Mouse (Mus musculus): Measurements from ENCODE around the gene Sart1. TPM values are rescaled to one million over a fixed set of nuclear protein-coding genes. Genes with fewer than 3 reads are reported as not detected.

Sart1 gene
- polyA plus RNA-seq, 1 experiment, result 48.9 TPM

DNA sequence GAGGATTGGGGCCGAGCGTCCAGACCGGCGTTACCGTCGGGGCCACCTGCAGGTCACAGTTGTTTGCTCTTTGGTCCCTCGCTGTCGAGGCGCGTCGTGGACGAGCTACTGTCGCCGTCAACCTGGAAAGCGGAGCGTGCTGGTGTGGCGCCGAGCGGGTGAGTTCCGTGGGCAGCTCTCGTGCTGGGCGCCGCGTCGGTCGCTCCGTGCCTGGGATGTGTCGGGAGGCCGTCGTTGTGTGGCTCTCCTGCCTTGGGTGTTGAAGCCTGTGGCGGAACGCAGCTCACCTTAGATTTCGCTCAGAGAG lies 21.5 kb downstream of the Sart1 start, which contains the start of gene Banf1:
Gene Banf1 (minus strand): TSS at position 116 of the 307 bp plus-strand sequence.
- DNase-seq, result no peak
- H3K27ac ChIP-seq (ENCODE audit: control insufficient read depth, insufficient read depth, low read length), result peak within 1 kb of the TSS; percentile 60; the same call in 1 of the 2 replicates
- H3K4me3 ChIP-seq (ENCODE audit: control insufficient read depth, insufficient read depth, low read length), result peak within 1 kb of the TSS; percentile 65
- no peaks in the 10 kb centered on the region for H3K27me3 ChIP-seq (ENCODE audit: control insufficient read depth, insufficient read depth, low read length)
- peaks cover 26% of the 10 kb centered on the region for H3K4me1 ChIP-seq (replicated peaks; ENCODE audit: control insufficient read depth, insufficient read depth, low read length)
- H3K36me3 ChIP-seq (ENCODE audit: control insufficient read depth, insufficient read depth, low read length), result peaks cover 27% of the 10 kb centered on the region
- TF ChIP-seq CTCF (IDR thresholded peaks at IDR 0.05; ENCODE audit: borderline replicate concordance, control insufficient read depth, extremely low read depth, insufficient read depth, low read length, poor library complexity) (no peak), POLR2A (IDR thresholded peaks at IDR 0.05; ENCODE audit: control insufficient read depth, extremely low read depth, insufficient read depth, low read length, poor library complexity) (no peak)
- WGBS, result under 1% methylated on average over 33 of the region's 33 CpGs

GRCm38 (mm10) chr19:5366175-5367052 lies 22.1 kb downstream of the Sart1 start, which contains the start of gene Eif1ad:
TSS of gene Eif1ad (plus strand) at chr19:5366741.
- Histone ChIP-seq H3K27me3 (ENCODE audit: control insufficient read depth, insufficient read depth, low read length) (no peaks in the 10 kb centered on the region), H3K36me3 (ENCODE audit: control insufficient read depth, insufficient read depth, low read length) (peaks cover 24% of the 10 kb centered on the region), H3K27ac (ENCODE audit: control insufficient read depth, insufficient read depth, low read length) (peak within 1 kb of the TSS; percentile 60; the same call in 1 of the 2 replicates), H3K4me3 (ENCODE audit: control insufficient read depth, insufficient read depth, low read length) (peak within 1 kb of the TSS; percentile 65), H3K4me1 (replicated peaks; ENCODE audit: control insufficient read depth, insufficient read depth, low read length) (peaks cover 26% of the 10 kb centered on the region)
- WGBS, result under 1% methylated on average over 88 of the region's 92 CpGs
- TF ChIP-seq CTCF (IDR thresholded peaks at IDR 0.05; ENCODE audit: borderline replicate concordance, control insufficient read depth, extremely low read depth, insufficient read depth, low read length, poor library complexity) (peak; percentile 79; the same call in 1 of the 2 replicates), POLR2A (IDR thresholded peaks at IDR 0.05; ENCODE audit: control insufficient read depth, extremely low read depth, insufficient read depth, low read length, poor library complexity) (peak; percentile 71; the same call in 1 of the 2 replicates)
- DNase-seq, result peak; percentile 89

DNA sequence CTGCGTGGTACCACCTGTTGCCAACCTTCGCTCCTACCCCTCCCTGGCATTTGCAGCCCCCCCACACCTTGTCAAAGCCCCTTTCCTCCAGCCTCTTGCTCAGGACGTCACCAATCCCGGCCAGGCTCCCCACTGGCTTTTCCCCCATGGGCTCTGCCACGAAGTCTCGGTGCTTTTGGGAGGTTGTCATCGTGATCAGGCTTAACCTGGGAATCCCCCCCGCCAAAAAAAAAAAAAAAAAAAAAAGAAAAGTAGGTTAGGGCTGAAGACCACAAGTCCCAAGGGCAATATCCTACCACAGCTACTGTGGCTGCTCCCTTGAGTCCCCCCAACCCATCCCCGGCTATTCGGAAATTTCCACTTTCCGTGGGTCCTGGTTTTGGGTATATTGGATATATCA lies 22.8 kb downstream of the Sart1 start:
- 7% methylated on average over 11 of the region's 11 CpGs for WGBS
- peaks cover 26% of the 10 kb centered on the region for H3K4me1 ChIP-seq (replicated peaks; ENCODE audit: control insufficient read depth, insufficient read depth, low read length)
- no peak for TF ChIP-seq POLR2A (IDR thresholded peaks at IDR 0.05; ENCODE audit: control insufficient read depth, extremely low read depth, insufficient read depth, low read length, poor library complexity)
- no peak for TF ChIP-seq CTCF (IDR thresholded peaks at IDR 0.05; ENCODE audit: borderline replicate concordance, control insufficient read depth, extremely low read depth, insufficient read depth, low read length, poor library complexity)
- H3K27me3 ChIP-seq (ENCODE audit: control insufficient read depth, insufficient read depth, low read length), result no peaks in the 10 kb centered on the region
- no peak overlapping the region for H3K27ac ChIP-seq (ENCODE audit: control insufficient read depth, insufficient read depth, low read length)
- H3K4me3 ChIP-seq (ENCODE audit: control insufficient read depth, insufficient read depth, low read length), result peak overlapping the region; percentile 65
- peaks cover 21% of the 10 kb centered on the region for H3K36me3 ChIP-seq (ENCODE audit: control insufficient read depth, insufficient read depth, low read length)
- DNase-seq, result peak; percentile 9

DNA sequence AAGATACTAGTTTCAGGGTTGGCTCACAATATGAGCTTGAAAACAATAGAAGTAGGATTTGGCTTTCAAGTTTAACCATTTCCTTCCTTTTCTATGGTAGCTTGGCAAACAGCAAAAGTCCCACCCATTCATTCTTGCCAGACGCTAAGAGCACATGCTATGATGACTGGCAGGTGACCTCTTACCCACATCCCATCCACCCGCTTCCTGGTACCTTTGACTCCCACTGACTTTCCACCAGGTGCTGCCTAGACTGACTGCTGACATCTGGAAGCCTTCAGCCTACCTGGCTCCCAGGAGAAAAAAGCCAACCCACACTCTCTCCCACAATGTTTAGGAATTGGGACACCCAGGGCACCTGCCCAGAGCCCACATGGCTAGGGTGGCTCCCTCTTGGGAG lies 24.4 kb downstream of the Sart1 start:
- H3K27me3 ChIP-seq (ENCODE audit: control insufficient read depth, insufficient read depth, low read length), result no peaks in the 10 kb centered on the region
- no peak overlapping the region for H3K4me3 ChIP-seq (ENCODE audit: control insufficient read depth, insufficient read depth, low read length)
- WGBS, result 7% methylated on average over 2 of the region's 2 CpGs
- H3K36me3 ChIP-seq (ENCODE audit: control insufficient read depth, insufficient read depth, low read length), result peaks cover 5% of the 10 kb centered on the region; the same call in 1 of the 2 replicates
- DNase-seq, result no peak
- H3K27ac ChIP-seq (ENCODE audit: control insufficient read depth, insufficient read depth, low read length), result no peak overlapping the region
- TF ChIP-seq CTCF (IDR thresholded peaks at IDR 0.05; ENCODE audit: borderline replicate concordance, control insufficient read depth, extremely low read depth, insufficient read depth, low read length, poor library complexity), result no peak
- TF ChIP-seq POLR2A (IDR thresholded peaks at IDR 0.05; ENCODE audit: control insufficient read depth, extremely low read depth, insufficient read depth, low read length, poor library complexity), result no peak
- peaks cover 26% of the 10 kb centered on the region for H3K4me1 ChIP-seq (replicated peaks; ENCODE audit: control insufficient read depth, insufficient read depth, low read length)

DNA sequence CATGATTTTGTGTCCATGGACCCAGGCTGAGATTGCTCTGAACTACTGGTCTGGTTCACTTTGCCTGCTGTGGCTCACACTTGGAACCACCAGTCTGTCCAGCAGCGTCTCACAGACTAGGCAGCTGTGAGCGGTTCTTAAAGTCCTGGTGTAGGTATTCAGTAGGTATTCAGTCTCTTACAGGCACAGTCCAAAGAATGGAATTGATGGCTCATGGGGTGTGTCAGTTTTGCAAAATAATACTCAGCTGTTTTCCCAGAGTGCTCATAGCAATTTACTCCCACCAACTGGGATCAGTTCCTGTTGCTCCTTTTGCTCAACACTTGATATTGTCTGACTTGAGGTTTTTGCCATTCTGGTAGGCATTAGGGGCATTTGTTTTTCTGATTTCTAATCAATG lies 26.3 kb downstream of the Sart1 start:
- TF ChIP-seq POLR2A (IDR thresholded peaks at IDR 0.05; ENCODE audit: control insufficient read depth, extremely low read depth, insufficient read depth, low read length, poor library complexity) (no peak), CTCF (IDR thresholded peaks at IDR 0.05; ENCODE audit: borderline replicate concordance, control insufficient read depth, extremely low read depth, insufficient read depth, low read length, poor library complexity) (no peak)
- no peak for DNase-seq
- Histone ChIP-seq H3K27me3 (ENCODE audit: control insufficient read depth, insufficient read depth, low read length) (no peaks in the 10 kb centered on the region), H3K4me1 (replicated peaks; ENCODE audit: control insufficient read depth, insufficient read depth, low read length) (peaks cover 16% of the 10 kb centered on the region), H3K4me3 (ENCODE audit: control insufficient read depth, insufficient read depth, low read length) (no peak overlapping the region), H3K36me3 (ENCODE audit: control insufficient read depth, insufficient read depth, low read length) (no peaks in the 10 kb centered on the region), H3K27ac (ENCODE audit: control insufficient read depth, insufficient read depth, low read length) (no peak overlapping the region)
- 98% methylated on average over 2 of the region's 2 CpGs for WGBS

DNA sequence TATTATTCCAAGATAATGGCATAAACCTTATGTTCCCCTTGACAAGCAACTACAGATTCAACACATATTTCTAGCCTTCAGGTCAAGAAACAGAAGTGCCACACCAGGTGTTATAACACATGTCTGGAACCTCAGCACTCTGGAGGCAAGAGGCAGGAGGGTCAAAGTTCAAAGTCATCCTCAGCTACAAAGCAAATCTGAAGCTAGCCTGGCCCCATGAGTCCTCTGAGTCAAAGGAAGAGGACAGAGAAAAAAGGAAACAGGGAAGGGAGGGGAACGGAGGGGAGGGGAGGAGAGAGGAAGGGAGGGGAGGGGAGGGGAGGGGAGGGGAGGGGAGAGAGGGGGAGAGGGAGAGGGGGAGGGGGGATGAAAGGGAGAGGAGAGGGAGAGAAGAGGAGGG lies 32.4 kb downstream of the Sart1 start:
- H3K4me3 ChIP-seq (ENCODE audit: control insufficient read depth, insufficient read depth, low read length), result no peak overlapping the region
- no peak overlapping the region for H3K27ac ChIP-seq (ENCODE audit: control insufficient read depth, insufficient read depth, low read length)
- WGBS, result no CpG with 5 or more reads among the region's 1 CpGs
- no peak for DNase-seq
- no peaks in the 10 kb centered on the region for H3K27me3 ChIP-seq (ENCODE audit: control insufficient read depth, insufficient read depth, low read length)
- H3K36me3 ChIP-seq (ENCODE audit: control insufficient read depth, insufficient read depth, low read length), result no peaks in the 10 kb centered on the region
- no peak for TF ChIP-seq CTCF (IDR thresholded peaks at IDR 0.05; ENCODE audit: borderline replicate concordance, control insufficient read depth, extremely low read depth, insufficient read depth, low read length, poor library complexity)
- no peak for TF ChIP-seq POLR2A (IDR thresholded peaks at IDR 0.05; ENCODE audit: control insufficient read depth, extremely low read depth, insufficient read depth, low read length, poor library complexity)
- H3K4me1 ChIP-seq (replicated peaks; ENCODE audit: control insufficient read depth, insufficient read depth, low read length), result no peaks in the 10 kb centered on the region
